Mouse (Mus musculus): ENCODE results near the gene Nck2. TPM values are rescaled to one million over a fixed set of nuclear protein-coding genes. Genes with fewer than 3 reads are reported as not detected.

The Nck2 gene
- polyA plus RNA-seq, 1 experiment, result 18.4 TPM

DNA sequence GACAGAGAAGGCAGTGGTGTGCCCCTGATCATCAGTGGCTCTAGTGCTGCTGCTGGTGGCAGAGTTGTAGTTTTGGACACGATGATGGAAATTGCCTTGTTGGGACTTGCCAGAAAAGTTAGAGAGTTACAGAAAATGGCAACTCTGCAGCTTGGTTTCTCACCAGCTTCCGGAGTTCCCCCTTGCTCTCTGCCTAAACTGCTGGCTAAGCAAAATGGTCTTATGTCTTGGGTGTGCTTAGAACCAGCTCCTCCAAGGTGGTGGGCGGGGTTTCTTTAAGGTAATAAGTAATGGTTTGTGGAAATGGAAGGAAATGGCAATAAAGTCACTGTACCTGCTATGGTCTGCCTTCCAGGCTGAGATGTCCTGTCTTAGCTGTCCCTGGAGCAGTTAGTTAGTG lies 33.6 kb downstream of the Nck2 start:
- H3K79me2 ChIP-seq (ENCODE audit: control insufficient read depth, insufficient read depth), result peaks cover 80% of the 10 kb centered on the region
- TF ChIP-seq MYOG (IDR thresholded peaks at IDR 0.05; ENCODE audit: control insufficient read depth in 1 of 3, insufficient read depth in 1 of 3, insufficient read length in 2 of 3, low read depth in 2 of 3), result no peak
- no peak for TF ChIP-seq MAX (IDR thresholded peaks at IDR 0.05; ENCODE audit: low read depth)
- no peak for TF ChIP-seq USF1 (IDR thresholded peaks at IDR 0.05; ENCODE audit: low read depth)
- TF ChIP-seq E2F4 (IDR thresholded peaks at IDR 0.05; ENCODE audit: insufficient read depth), result no peak
- no peak for TF ChIP-seq CEBPB (IDR thresholded peaks at IDR 0.05; ENCODE audit: insufficient read depth, poor library complexity, severe bottlenecking)
- no peak for TF ChIP-seq TCF3 (IDR thresholded peaks at IDR 0.05; ENCODE audit: insufficient read length, low read depth)
- no peak for TF ChIP-seq POLR2A (IDR thresholded peaks at IDR 0.05; ENCODE audit: insufficient read length, low read depth)
- H3K36me3 ChIP-seq (ENCODE audit: control insufficient read depth, insufficient read depth), result no peaks in the 10 kb centered on the region

DNA sequence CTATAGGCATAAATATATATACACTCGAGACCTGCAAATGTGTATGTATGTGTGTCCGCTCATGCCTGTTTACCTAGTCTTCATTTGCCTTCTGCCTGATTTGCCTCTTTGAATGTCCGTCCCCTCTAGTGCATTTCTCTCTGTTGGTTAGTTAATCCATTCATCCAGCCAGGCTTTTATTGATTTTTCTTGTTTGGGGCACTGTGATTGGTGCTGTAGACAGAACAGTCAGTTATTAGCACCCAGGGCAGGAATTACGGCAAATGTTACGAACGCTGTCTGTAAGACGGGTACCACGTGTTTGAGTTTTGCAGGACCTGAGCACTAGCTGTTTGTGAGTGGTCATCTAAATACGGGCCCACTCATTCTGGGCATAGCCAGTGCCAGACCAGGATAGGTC lies 40.8 kb downstream of the Nck2 start:
- no peaks in the 10 kb centered on the region for H3K27me3 ChIP-seq (ENCODE audit: control insufficient read depth, insufficient read depth, insufficient read length)
- peaks cover 89% of the 10 kb centered on the region for H3K79me2 ChIP-seq (ENCODE audit: control insufficient read depth, insufficient read depth)
- H3K4me3 ChIP-seq, result no peak overlapping the region
- TF ChIP-seq E2F4 (IDR thresholded peaks at IDR 0.05; ENCODE audit: insufficient read depth), result no peak
- TF ChIP-seq SRF (IDR thresholded peaks at IDR 0.05; ENCODE audit: control insufficient read depth, insufficient read length, low read depth), result no peak
- no peak for TF ChIP-seq MYOD1 (IDR thresholded peaks at IDR 0.05; ENCODE audit: control insufficient read depth in 1 of 3, insufficient read length in 2 of 3, low read depth in 2 of 3)
- TF ChIP-seq REST (IDR thresholded peaks at IDR 0.05; ENCODE audit: insufficient read depth, insufficient read length), result no peak
- TF ChIP-seq POLR2AphosphoS2 (IDR thresholded peaks at IDR 0.05; ENCODE audit: insufficient read length, low read depth), result no peak
- no peak for TF ChIP-seq MAX (IDR thresholded peaks at IDR 0.05; ENCODE audit: low read depth)
- TF ChIP-seq TCF12 (IDR thresholded peaks at IDR 0.05; ENCODE audit: insufficient read depth, poor library complexity, severe bottlenecking), result no peak
- no peak for TF ChIP-seq MYOG (IDR thresholded peaks at IDR 0.05; ENCODE audit: control insufficient read depth in 1 of 3, insufficient read depth in 1 of 3, insufficient read length in 2 of 3, low read depth in 2 of 3)
- no peak for TF ChIP-seq CEBPB (IDR thresholded peaks at IDR 0.05; ENCODE audit: insufficient read depth, poor library complexity, severe bottlenecking)
- TF ChIP-seq POLR2A (IDR thresholded peaks at IDR 0.05; ENCODE audit: insufficient read length, low read depth), result no peak
- no peak for TF ChIP-seq TCF3 (IDR thresholded peaks at IDR 0.05; ENCODE audit: insufficient read length, low read depth)
- no peak for TF ChIP-seq USF1 (IDR thresholded peaks at IDR 0.05; ENCODE audit: low read depth)
- no peaks in the 10 kb centered on the region for H3K36me3 ChIP-seq (ENCODE audit: control insufficient read depth, insufficient read depth)
- no peak overlapping the region for H3ac ChIP-seq (ENCODE audit: control insufficient read depth, insufficient read length)
- H3K4me2 ChIP-seq (ENCODE audit: low read depth), result no peak overlapping the region

More for the DNA sequence above, 33.6 kb downstream of the Nck2 start:
- Histone ChIP-seq H3K4me3 (no peak overlapping the region), H3K27me3 (ENCODE audit: control insufficient read depth, insufficient read depth, insufficient read length) (no peaks in the 10 kb centered on the region), H3ac (ENCODE audit: control insufficient read depth, insufficient read length) (no peak overlapping the region), H3K4me2 (ENCODE audit: low read depth) (no peak overlapping the region)

GRCm38 (mm10) chr1:43486500-43486899 lies 42.1 kb downstream of the Nck2 start:
- Histone ChIP-seq H3K36me3 (ENCODE audit: control insufficient read depth, insufficient read depth) (no peaks in the 10 kb centered on the region), H3K4me3 (no peak overlapping the region), H3K4me2 (ENCODE audit: low read depth) (no peak overlapping the region), H3ac (ENCODE audit: control insufficient read depth, insufficient read length) (no peak overlapping the region), H3K27me3 (ENCODE audit: control insufficient read depth, insufficient read depth, insufficient read length) (no peaks in the 10 kb centered on the region), H3K79me2 (ENCODE audit: control insufficient read depth, insufficient read depth) (peaks cover 79% of the 10 kb centered on the region)
- no peak for TF ChIP-seq CEBPB (IDR thresholded peaks at IDR 0.05; ENCODE audit: insufficient read depth, poor library complexity, severe bottlenecking)

DNA sequence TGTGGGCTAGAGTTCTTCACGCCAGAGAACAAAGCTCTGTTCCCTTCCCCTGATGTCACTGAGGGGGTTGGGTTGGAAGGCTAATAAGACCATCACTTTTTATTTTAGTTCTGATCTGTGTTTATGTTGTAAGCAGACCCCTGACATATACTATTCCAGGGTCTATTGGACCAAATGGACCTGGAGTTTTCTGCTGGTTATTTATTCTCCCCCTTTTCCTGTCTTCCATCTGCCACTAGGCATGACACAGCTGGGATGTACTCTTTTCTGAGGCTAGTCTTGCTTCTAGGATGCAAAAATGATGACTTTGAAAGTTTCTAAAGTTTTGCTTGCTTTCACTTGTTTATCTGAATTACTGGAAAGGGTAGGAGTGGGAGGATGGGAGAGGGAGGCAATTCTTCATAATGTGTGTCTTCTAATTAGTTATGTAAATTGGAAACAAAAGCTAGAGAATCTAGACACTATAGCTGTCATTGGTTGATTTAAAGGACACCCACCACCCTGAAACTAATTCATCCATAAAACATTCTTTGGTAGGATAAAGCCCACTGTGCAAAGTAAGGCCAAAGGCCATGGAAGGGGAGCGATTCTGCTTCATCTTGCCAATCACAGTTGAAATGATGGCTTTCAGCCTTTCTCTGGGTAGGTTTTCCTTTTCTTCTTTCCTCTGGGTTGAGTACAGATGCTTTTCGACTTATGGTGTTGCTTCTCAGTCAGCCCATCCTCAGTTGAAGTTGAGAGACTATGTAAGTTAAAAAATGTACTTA lies 42.8 kb downstream of the Nck2 start:
- Histone ChIP-seq H3K4me2 (ENCODE audit: low read depth) (no peak overlapping the region), H3K27me3 (ENCODE audit: control insufficient read depth, insufficient read depth, insufficient read length) (no peaks in the 10 kb centered on the region), H3K79me2 (ENCODE audit: control insufficient read depth, insufficient read depth) (peaks cover 73% of the 10 kb centered on the region)

GRCm38 (mm10) chr1:43489311-43489710 lies 44.9 kb downstream of the Nck2 start:
- Histone ChIP-seq H3K4me2 (ENCODE audit: low read depth) (no peak overlapping the region), H3K27me3 (ENCODE audit: control insufficient read depth, insufficient read depth, insufficient read length) (no peaks in the 10 kb centered on the region), H3K79me2 (ENCODE audit: control insufficient read depth, insufficient read depth) (peaks cover 69% of the 10 kb centered on the region), H3K4me3 (no peak overlapping the region), H3ac (ENCODE audit: control insufficient read depth, insufficient read length) (no peak overlapping the region), H3K36me3 (ENCODE audit: control insufficient read depth, insufficient read depth) (no peaks in the 10 kb centered on the region)
- no peak for TF ChIP-seq REST (IDR thresholded peaks at IDR 0.05; ENCODE audit: insufficient read depth, insufficient read length)
- TF ChIP-seq MYOD1 (IDR thresholded peaks at IDR 0.05; ENCODE audit: control insufficient read depth in 1 of 3, insufficient read length in 2 of 3, low read depth in 2 of 3), result no peak
- TF ChIP-seq TCF12 (IDR thresholded peaks at IDR 0.05; ENCODE audit: insufficient read depth, poor library complexity, severe bottlenecking), result no peak
- TF ChIP-seq MYOG (IDR thresholded peaks at IDR 0.05; ENCODE audit: control insufficient read depth in 1 of 3, insufficient read depth in 1 of 3, insufficient read length in 2 of 3, low read depth in 2 of 3), result no peak
- no peak for TF ChIP-seq CEBPB (IDR thresholded peaks at IDR 0.05; ENCODE audit: insufficient read depth, poor library complexity, severe bottlenecking)
- no peak for TF ChIP-seq TCF3 (IDR thresholded peaks at IDR 0.05; ENCODE audit: insufficient read length, low read depth)
- no peak for TF ChIP-seq POLR2A (IDR thresholded peaks at IDR 0.05; ENCODE audit: insufficient read length, low read depth)
- TF ChIP-seq USF1 (IDR thresholded peaks at IDR 0.05; ENCODE audit: low read depth), result no peak
- TF ChIP-seq POLR2AphosphoS2 (IDR thresholded peaks at IDR 0.05; ENCODE audit: insufficient read length, low read depth), result no peak
- no peak for TF ChIP-seq MAX (IDR thresholded peaks at IDR 0.05; ENCODE audit: low read depth)
- no peak for TF ChIP-seq SRF (IDR thresholded peaks at IDR 0.05; ENCODE audit: control insufficient read depth, insufficient read length, low read depth)
- TF ChIP-seq E2F4 (IDR thresholded peaks at IDR 0.05; ENCODE audit: insufficient read depth), result no peak

More for the DNA sequence above, 42.8 kb downstream of the Nck2 start:
- Histone ChIP-seq H3K4me3 (no peak overlapping the region), H3ac (ENCODE audit: control insufficient read depth, insufficient read length) (no peak overlapping the region), H3K36me3 (ENCODE audit: control insufficient read depth, insufficient read depth) (no peaks in the 10 kb centered on the region)
- no peak for TF ChIP-seq MYOD1 (IDR thresholded peaks at IDR 0.05; ENCODE audit: control insufficient read depth in 1 of 3, insufficient read length in 2 of 3, low read depth in 2 of 3)
- no peak for TF ChIP-seq REST (IDR thresholded peaks at IDR 0.05; ENCODE audit: insufficient read depth, insufficient read length)
- TF ChIP-seq POLR2AphosphoS2 (IDR thresholded peaks at IDR 0.05; ENCODE audit: insufficient read length, low read depth), result no peak
- TF ChIP-seq CEBPB (IDR thresholded peaks at IDR 0.05; ENCODE audit: insufficient read depth, poor library complexity, severe bottlenecking), result no peak

All from myocyte (in vitro differentiated cells).